Mouse (Mus musculus) lung, adult 2 months (tissue): Measurements from ENCODE around the gene P2rx1. TPM values are rescaled to one million over a fixed set of nuclear protein-coding genes. Genes with fewer than 3 reads are reported as not detected.

Experiments used
- DNase-seq: peaks from one replicate; pipeline ENCODE4 v3.0.0; 2022
- H3K4me1 ChIP-seq: fragments of 200-500 bp; 2 replicates; pipeline ENCODE4 v1.6.1; 2011; ENCODE audit warnings: low read length; ENCODE audit not compliant: control insufficient read depth, insufficient read depth
- H3K4me3 ChIP-seq: fragments of 200-500 bp; replicated peaks from 2 replicates; pipeline ENCODE3; 2011; ENCODE audit warnings: low read depth, mild to moderate bottlenecking, control low read depth, low read length; ENCODE audit errors: extremely low read depth
- CTCF ChIP-seq: fragments of 200-500 bp; IDR thresholded peaks from 2 replicates; pipeline ENCODE4 v1.5.1; 2011; ENCODE audit warnings: mild to moderate bottlenecking, low read length, control low read depth; ENCODE audit not compliant: insufficient read depth
- POLR2A ChIP-seq: fragments of 200-500 bp; IDR thresholded peaks from 2 replicates; pipeline ENCODE4 v1.6.1; 2011; ENCODE audit warnings: low read depth, mild to moderate bottlenecking, control low read depth, low read length, borderline replicate concordance; ENCODE audit errors: extremely low read depth
- WGBS: fragments of 180-500 bp; shearing (Covaris S2); methylation state at CpG from one replicate; pipeline ENCODE4 v1.1.7; 2018; 5-methylcytosine and 5-hydroxymethylcytosine counted together
- polyA plus RNA-seq: library from polyadenylated mRNA; depleted of rRNA; stranded (reverse); fragments of >200 nt; gene quantifications from 2 replicates; pipeline ENCODE4 v1.2.3, GENCODE M21; 2012; rRNA removed

P2rx1 gene
- polyA plus RNA-seq: 3.2 and 4.4 TPM in 2 replicates

DNA sequence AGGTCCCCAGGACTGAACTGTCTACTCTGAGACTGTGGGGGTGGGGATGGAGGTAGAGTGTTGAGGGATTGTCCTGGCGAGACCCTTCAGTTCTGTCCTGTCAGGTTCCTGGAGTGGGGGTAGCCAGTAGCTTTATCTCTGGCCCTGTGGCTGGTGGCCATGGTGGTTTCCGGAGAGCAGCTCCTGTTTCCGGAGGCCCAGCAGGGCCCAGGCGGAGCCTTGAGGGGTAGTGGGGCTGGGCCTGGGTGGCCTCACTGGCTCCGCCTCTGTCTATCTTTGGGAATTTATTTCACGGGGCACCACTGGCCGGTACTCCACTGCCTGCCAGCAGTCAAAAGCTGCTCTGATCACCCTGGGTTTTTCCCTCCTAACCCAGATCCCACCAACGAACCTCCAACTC, at the start of gene P2rx1:
P2rx1 (plus strand) TSS at position 333 of the 400 bp plus-strand sequence.
- DNase-seq: no peak
- peaks cover 5% of the 10 kb centered on the region; the same call in 1 of the 2 replicates for H3K4me1 ChIP-seq
- 30% methylated on average over 8 of the region's 8 CpGs for WGBS
- no peak for TF ChIP-seq POLR2A
- no peak for TF ChIP-seq CTCF
- H3K4me3 ChIP-seq: no peak within 1 kb of the TSS

DNA sequence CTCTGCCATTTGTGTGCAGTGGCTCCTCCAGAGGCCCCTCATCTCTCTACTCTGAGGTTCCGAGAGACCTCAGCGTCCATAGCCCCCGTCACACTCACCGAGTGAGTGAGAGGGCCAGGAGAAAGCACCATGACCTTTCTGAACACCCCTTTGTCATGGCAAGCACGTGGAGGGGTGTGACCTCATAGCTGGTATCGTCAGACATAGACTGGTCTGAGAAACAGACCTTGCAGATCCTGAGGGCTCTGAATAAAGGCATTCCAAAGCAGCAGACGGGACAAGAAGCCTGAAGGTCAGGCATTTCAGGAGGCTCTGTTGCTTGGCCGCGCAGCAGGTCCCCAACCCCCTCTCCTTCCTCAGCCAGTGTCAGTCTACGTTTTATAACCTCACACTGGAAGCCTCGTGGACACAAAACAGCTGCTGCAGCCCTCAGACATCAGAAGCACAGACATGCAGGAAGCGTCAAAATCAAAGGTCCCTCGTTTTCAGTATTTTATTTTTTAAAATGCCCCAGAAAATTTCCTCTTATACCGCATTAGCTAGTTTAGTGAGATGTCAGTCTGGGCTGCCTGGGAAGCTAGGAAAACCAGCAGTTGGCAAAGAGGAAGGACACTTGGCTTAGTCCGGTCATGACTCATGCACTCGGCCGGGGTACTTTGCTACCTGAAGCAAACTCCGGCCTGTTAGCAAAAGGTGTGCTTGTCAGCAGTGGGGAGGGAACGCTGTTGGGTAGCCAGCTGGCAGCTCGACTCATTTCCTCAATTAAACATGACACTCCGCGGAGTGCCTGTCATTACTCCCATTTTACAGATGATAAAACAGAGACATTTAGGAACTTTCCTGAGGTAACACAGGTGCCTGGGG, 47.5 kb upstream of the P2rx1 start:
- TF ChIP-seq CTCF (no peak), POLR2A (no peak)
- Histone ChIP-seq H3K4me3 (no peak overlapping the region), H3K4me1 (peaks cover 61% of the 10 kb centered on the region)
- peak; percentile 54 for DNase-seq
- WGBS: 18% methylated on average over 22 of the region's 22 CpGs

GRCm38 (mm10) chr11:72952226-72952625, 46.7 kb upstream of the P2rx1 start:
- Histone ChIP-seq H3K4me1 (peaks cover 54% of the 10 kb centered on the region), H3K4me3 (no peak overlapping the region)
- DNase-seq: peak; percentile 59
- TF ChIP-seq POLR2A (0 out of 2 replicates have a peak, but pooled peaks have one; percentile 28), CTCF (no peak)
- 22% methylated on average over 3 of the region's 3 CpGs for WGBS

DNA sequence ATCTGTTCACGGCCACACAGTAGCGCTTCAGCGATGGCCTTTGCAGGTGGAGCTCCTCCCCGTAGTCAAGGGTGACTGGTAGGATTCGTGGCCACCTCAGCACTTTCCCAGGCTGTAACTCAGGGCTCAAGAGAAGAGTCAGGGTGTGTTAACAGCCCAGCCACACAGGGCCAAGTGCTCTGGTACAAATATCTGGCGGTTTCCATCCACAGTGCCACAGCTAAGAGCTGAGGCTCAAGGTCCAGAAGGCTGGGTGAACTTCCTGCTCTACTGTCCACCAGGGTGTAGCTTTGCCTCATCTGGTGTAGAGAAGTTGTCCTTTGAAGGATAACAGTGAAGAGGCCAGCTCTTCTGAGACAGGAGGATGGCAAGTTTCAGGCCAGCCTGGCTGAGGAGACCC, 46.2 kb upstream of the P2rx1 start:
- 43% methylated on average over 6 of the region's 6 CpGs for WGBS
- TF ChIP-seq CTCF (no peak), POLR2A (no peak)
- DNase-seq: no peak
- Histone ChIP-seq H3K4me3 (no peak overlapping the region), H3K4me1 (peaks cover 52% of the 10 kb centered on the region)

DNA sequence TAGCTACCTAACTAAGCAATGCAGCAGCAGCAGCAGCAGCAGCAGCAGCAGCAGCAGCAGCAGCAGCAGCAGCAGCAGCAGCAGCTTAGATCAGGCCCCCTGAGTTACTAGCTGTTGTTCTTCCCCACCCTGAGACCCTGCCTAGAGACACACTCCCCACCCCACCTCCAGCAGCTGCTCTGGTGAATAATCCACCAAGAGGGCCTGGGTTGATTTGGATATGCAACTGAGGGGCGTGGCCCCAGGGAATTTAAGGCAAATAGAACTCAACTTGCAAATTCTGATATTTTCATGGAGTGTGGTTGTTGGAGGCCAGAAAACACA, 45.8 kb upstream of the P2rx1 start:
- peaks cover 51% of the 10 kb centered on the region for H3K4me1 ChIP-seq
- no peak for DNase-seq
- no peak overlapping the region for H3K4me3 ChIP-seq
- no peak for TF ChIP-seq POLR2A
- no peak for TF ChIP-seq CTCF
- 74% methylated on average over 1 of the region's 1 CpGs for WGBS

GRCm38 (mm10) chr11:72953440-72954151, 45.3 kb upstream of the P2rx1 start:
- DNase-seq: peak; percentile 78
- H3K4me1 ChIP-seq: peaks cover 51% of the 10 kb centered on the region
- WGBS: 29% methylated on average over 4 of the region's 4 CpGs
- no peak overlapping the region for H3K4me3 ChIP-seq
- TF ChIP-seq POLR2A (no peak), CTCF (no peak)

DNA sequence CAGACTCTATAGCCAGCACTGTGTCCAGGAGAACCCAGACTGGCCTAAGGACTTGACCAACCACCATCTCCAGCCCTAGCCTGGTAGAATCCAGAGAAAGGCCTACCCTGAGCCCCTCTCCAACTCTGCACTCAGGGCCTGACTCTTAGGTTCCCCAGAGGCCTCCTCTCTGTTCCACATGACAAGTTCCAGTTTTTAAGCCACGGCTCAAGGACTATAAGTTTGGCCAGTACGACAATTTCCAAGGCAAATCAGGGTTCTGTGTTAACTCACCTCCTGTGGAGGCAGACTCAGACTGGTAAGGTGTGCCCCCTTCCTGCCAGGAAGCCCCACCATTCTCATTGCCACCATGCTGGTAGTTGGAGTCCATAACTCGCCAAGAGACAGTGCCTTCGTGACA, 44.7 kb upstream of the P2rx1 start:
- WGBS: 79% methylated on average over 4 of the region's 4 CpGs
- DNase-seq: no peak
- peaks cover 51% of the 10 kb centered on the region for H3K4me1 ChIP-seq
- TF ChIP-seq POLR2A: no peak
- no peak for TF ChIP-seq CTCF
- H3K4me3 ChIP-seq: no peak overlapping the region

- peaks cover 55% of the 10 kb centered on the region for H3K4me1 ChIP-seq
- TF ChIP-seq POLR2A (no peak), CTCF (no peak)
- no peak overlapping the region for H3K4me3 ChIP-seq
- 43% methylated on average over 5 of the region's 5 CpGs for WGBS
- no peak for DNase-seq
These were observed 43.4 kb upstream of the P2rx1 start for GRCm38 (mm10) chr11:72955339-72955974.

GRCm38 (mm10) chr11:72957318-72957717, 41.6 kb upstream of the P2rx1 start:
- TF ChIP-seq CTCF (no peak), POLR2A (no peak)
- Histone ChIP-seq H3K4me1 (peaks cover 46% of the 10 kb centered on the region), H3K4me3 (no peak overlapping the region)
- DNase-seq: no peak
- WGBS: 44% methylated on average over 2 of the region's 2 CpGs
